Mouse (Mus musculus) forebrain, postnatal 0 days (tissue): Measurements from ENCODE around the gene Mat2a. TPM values are rescaled to one million over a fixed set of nuclear protein-coding genes. Genes with fewer than 3 reads are reported as not detected.
"Not testable (repeated sequence)": the region's sequence is repeated elsewhere in the genome, so short reads cannot be mapped to it uniquely, and the experiment has no call there.

Experiments used
- ATAC-seq: fragments of 200-750 bp; cut with Nextera tagmentation; 2 replicates; pipeline ENCODE4 v1.8.0; 2017; ENCODE audit warnings: mild to moderate bottlenecking, moderate library complexity
- DNase-seq: peaks from one replicate; pipeline ENCODE4 v3.0.0-alpha.2; 2015
- H3K27ac ChIP-seq: fragments of 300-500 bp; sonication (generic); 2 replicates; pipeline ENCODE4 v1.5.1; 2014; ENCODE audit warnings: low read depth, mild to moderate bottlenecking, antibody characterized with exemption, low read length, moderate library complexity, mixed read lengths
- H3K27me3 ChIP-seq: fragments of 300-500 bp; sonication (generic); 2 replicates; pipeline ENCODE4 v1.6.1; 2014; ENCODE audit warnings: mild to moderate bottlenecking, low read length, mixed read lengths; ENCODE audit not compliant: insufficient read depth
- H3K36me3 ChIP-seq: fragments of 300-500 bp; sonication (generic); 2 replicates; pipeline ENCODE4 v1.6.1; 2014; ENCODE audit warnings: mild to moderate bottlenecking, moderate library complexity; ENCODE audit not compliant: insufficient read depth
- H3K4me1 ChIP-seq: fragments of 300-500 bp; sonication (generic); 2 replicates; pipeline ENCODE4 v1.6.1; 2014; ENCODE audit warnings: antibody characterized with exemption; ENCODE audit not compliant: insufficient read depth
- H3K4me2 ChIP-seq: fragments of 300-500 bp; sonication (generic); 2 replicates; pipeline ENCODE4 v1.6.1; 2014; ENCODE audit warnings: low read depth, mild to moderate bottlenecking, moderate library complexity
- H3K4me3 ChIP-seq: fragments of 300-500 bp; sonication (generic); 2 replicates; pipeline ENCODE4 v1.5.1; 2014; ENCODE audit warnings: low read depth, low read length, mixed read lengths
- H3K9ac ChIP-seq: fragments of 300-500 bp; sonication (generic); 2 replicates; pipeline ENCODE4 v1.6.1; 2014; ENCODE audit warnings: mild to moderate bottlenecking
- H3K9me3 ChIP-seq: fragments of 300-500 bp; sonication (generic); 2 replicates; pipeline ENCODE4 v1.6.1; 2016; ENCODE audit warnings: low read length
- CTCF ChIP-seq: sonication (generic); IDR thresholded peaks from 2 replicates; pipeline ENCODE4 v1.5.1; 2016; ENCODE audit warnings: antibody characterized with exemption, control low read depth, low read depth
- WGBS: fragments of 180-500 bp; shearing (Covaris S2); extraction: QIAGEN DNeasy Blood & Tissue Kit; methylation state at CpG from one replicate; pipeline ENCODE4 v1.1.7; 2014; 5-methylcytosine and 5-hydroxymethylcytosine counted together
- polyA plus RNA-seq: library from polyadenylated mRNA; unstranded; fragments of >200 nt; fragmentation: Nextera tagmentation; extraction: Ambion mirVana; gene quantifications from 2 replicates; pipeline ENCODE4 v1.2.1, GENCODE M21; 2015
- total RNA-seq: library from RNA; depleted of rRNA; stranded (reverse); fragments of >200 nt; gene quantifications from 2 replicates; pipeline ENCODE4 v1.2.3, GENCODE M21; 2014

Mat2a gene
- total and polyA plus RNA-seq, 2 experiments from 2014 or later: 145 to 246 TPM

DNA sequence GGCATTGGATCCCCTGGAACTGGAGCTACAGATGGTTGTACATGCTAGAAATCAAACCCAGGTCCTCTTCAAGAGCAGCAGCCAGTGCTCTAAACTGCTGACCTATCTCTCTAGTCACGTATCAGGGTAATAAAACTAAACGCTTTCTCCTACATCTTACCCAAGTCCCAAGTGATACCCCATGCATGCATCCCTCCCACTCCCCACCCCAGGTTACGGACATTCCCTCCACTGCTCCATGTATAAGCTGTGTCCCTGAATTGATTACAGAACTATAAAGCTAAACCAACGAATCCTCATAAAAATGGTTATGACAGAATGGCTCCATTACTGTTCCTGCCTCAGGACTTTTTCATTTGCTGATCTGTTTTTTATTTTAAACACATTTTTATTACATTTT is 26.8 kb upstream of the Mat2a start:
- DNase-seq: no peak
- Histone ChIP-seq H3K4me1 (no peaks in the 10 kb centered on the region), H3K36me3 (no peaks in the 10 kb centered on the region), H3K27ac (no peak overlapping the region), H3K9ac (no peak overlapping the region), H3K27me3 (no peaks in the 10 kb centered on the region), H3K4me2 (no peak overlapping the region), H3K4me3 (no peak overlapping the region), H3K9me3 (no peaks in the 10 kb centered on the region)
- WGBS: 92% methylated on average over 4 of the region's 4 CpGs
- ATAC-seq: no peak
- no peak for TF ChIP-seq CTCF

GRCm38 (mm10) chr6:72465361-72466157 is 26.2 kb upstream of the Mat2a start:
- Histone ChIP-seq H3K36me3 (no peaks in the 10 kb centered on the region), H3K9me3 (no peaks in the 10 kb centered on the region), H3K27ac (no peak overlapping the region), H3K4me3 (no peak overlapping the region), H3K27me3 (no peaks in the 10 kb centered on the region), H3K4me2 (no peak overlapping the region), H3K4me1 (no peaks in the 10 kb centered on the region), H3K9ac (no peak overlapping the region)
- DNase-seq: no peak
- no peak for TF ChIP-seq CTCF
- ATAC-seq: no peak
- 84% methylated on average over 8 of the region's 8 CpGs for WGBS

DNA sequence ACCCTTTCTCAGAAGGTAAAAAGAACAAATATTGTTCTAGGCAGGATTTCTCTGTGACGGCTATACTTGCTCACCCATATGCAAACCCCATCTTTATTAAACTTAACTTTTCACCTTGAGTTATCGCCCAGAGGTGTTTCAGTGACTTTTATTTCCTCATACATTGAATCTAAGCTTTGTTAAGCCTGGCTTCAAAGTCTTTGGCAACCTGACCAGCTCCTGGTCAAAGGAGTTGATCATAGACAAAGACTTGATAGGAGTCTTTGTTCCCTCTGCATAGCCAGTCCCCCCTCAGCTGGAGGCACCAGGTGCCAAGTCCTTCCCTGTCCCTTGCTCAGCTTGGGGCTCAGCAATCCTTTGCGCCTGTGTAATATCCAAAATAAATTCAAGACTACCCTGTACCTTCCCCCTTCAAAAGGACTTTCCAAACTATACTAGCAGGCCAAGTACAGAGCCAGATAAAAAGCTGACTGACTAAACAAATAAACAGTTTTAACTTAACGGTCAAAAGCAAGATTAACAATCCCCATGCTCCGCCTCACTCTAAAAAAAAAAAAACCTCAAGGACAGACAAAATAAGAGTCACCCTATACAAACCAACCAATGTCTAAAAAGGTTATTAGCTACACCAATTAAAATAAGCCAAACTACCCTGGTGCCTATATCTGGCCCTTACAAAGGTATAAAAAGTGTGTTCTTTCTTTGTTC is 23.3 kb upstream of the Mat2a start:
- ATAC-seq, DNase-seq: not testable (repeated sequence)
- WGBS: 73% methylated on average over 5 of the region's 5 CpGs

DNA sequence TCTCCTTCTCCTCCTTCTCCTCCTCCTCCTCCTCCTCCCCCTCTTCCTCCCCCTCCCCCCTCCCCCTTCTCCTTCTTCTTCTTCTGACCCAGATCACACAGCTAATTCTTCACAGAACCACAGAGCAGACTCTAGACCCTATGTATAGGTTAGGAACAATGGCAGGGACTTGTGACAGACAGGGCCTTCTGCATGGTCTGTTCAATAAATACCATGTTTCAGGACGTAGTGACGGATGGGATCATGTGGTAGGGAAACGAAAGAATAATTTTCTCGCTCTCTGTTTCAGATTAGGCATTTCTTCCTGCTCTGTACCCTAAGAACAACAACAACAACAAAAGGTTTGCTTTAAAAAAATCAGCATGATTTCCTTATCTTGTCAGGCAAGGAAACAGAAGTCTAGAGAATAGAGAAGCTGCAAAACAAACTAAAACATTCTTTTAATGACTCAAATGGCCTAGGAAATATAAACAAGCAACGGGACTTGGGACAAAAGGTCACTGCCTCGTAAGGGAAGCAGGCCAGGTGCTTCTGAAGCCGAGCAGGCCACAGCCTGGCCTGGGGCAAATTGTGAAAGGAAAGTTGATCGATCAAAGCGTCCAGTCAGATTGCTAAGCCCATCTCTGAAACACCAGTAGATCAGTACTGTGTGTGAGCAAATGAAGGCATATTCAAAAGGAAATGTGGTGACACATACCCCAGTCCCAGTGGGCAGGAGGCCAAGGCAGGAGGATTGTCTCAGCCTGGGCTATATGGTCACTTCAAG is 20.9 kb upstream of the Mat2a start:
- TF ChIP-seq CTCF: no peak
- no peaks in the 10 kb centered on the region for H3K4me1 ChIP-seq
- no peaks in the 10 kb centered on the region for H3K27me3 ChIP-seq
- no peak for DNase-seq
- ATAC-seq: no peak
- H3K9me3 ChIP-seq: no peaks in the 10 kb centered on the region
- no peak overlapping the region for H3K27ac ChIP-seq
- no peak overlapping the region for H3K9ac ChIP-seq
- no peak overlapping the region for H3K4me3 ChIP-seq
- WGBS: 70% methylated on average over 9 of the region's 9 CpGs
- no peak overlapping the region for H3K4me2 ChIP-seq
- H3K36me3 ChIP-seq: no peaks in the 10 kb centered on the region

More for the DNA sequence above, 23.3 kb upstream of the Mat2a start:
- H3K9ac ChIP-seq, H3K36me3 ChIP-seq, H3K4me2 ChIP-seq, H3K27ac ChIP-seq, H3K9me3 ChIP-seq, H3K4me1 ChIP-seq, H3K27me3 ChIP-seq, H3K4me3 ChIP-seq: not testable (repeated sequence)

DNA sequence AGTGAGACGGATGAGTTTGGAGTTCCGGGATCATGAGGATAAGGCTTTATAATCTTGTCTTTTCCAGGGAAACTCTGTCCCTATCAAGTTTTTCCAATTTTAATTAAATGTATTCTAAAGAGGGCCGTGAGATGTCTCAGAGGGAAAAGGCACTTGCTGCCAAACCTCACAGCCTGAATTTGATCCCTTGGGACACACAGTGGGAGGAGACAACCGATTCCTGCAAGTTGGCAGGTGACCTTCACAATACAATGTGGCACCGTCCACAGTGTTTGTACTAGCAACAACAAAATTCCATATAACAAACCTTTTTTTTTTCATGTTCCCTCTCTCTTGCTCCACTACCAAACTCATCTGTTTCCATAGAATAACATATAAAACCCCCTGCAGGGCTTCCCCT is 19.6 kb upstream of the Mat2a start:
- no peak for DNase-seq
- no peaks in the 10 kb centered on the region for H3K4me1 ChIP-seq
- H3K27me3 ChIP-seq: no peaks in the 10 kb centered on the region
- H3K4me3 ChIP-seq: no peak overlapping the region
- H3K27ac ChIP-seq: no peak overlapping the region
- WGBS: 66% methylated on average over 5 of the region's 5 CpGs
- ATAC-seq: no peak
- no peak for TF ChIP-seq CTCF
- H3K9ac ChIP-seq: no peak overlapping the region
- no peaks in the 10 kb centered on the region for H3K9me3 ChIP-seq
- H3K4me2 ChIP-seq: no peak overlapping the region
- H3K36me3 ChIP-seq: no peaks in the 10 kb centered on the region

GRCm38 (mm10) chr6:72458418-72458817 is 19.1 kb upstream of the Mat2a start:
- no peak for TF ChIP-seq CTCF
- Histone ChIP-seq H3K4me1 (no peaks in the 10 kb centered on the region), H3K4me3 (no peak overlapping the region), H3K4me2 (no peak overlapping the region), H3K9ac (no peak overlapping the region), H3K36me3 (no peaks in the 10 kb centered on the region), H3K27ac (no peak overlapping the region), H3K9me3 (no peaks in the 10 kb centered on the region), H3K27me3 (no peaks in the 10 kb centered on the region)
- no peak for DNase-seq
- ATAC-seq: no peak
- WGBS: 87% methylated on average over 7 of the region's 7 CpGs

- Histone ChIP-seq H3K27ac (no peak overlapping the region), H3K4me2 (no peak overlapping the region), H3K4me3 (no peak overlapping the region), H3K9ac (no peak overlapping the region), H3K36me3 (no peaks in the 10 kb centered on the region), H3K27me3 (no peaks in the 10 kb centered on the region), H3K9me3 (no peaks in the 10 kb centered on the region), H3K4me1 (no peaks in the 10 kb centered on the region)
- WGBS: 86% methylated on average over 4 of the region's 4 CpGs
- no peak for TF ChIP-seq CTCF
- DNase-seq (no peak), ATAC-seq (no peak)
Observed at GRCm38 (mm10) chr6:72456567-72456966, 17.2 kb upstream of the Mat2a start.
